Mouse (Mus musculus): ENCODE measurements at regions not wholly inside any gene's neighbourhood (a gene's known extent, or its start where the extent isn't known, plus 50 kb on each side); places are given as distances from the start of the nearest gene placed in this dataset.

DNA sequence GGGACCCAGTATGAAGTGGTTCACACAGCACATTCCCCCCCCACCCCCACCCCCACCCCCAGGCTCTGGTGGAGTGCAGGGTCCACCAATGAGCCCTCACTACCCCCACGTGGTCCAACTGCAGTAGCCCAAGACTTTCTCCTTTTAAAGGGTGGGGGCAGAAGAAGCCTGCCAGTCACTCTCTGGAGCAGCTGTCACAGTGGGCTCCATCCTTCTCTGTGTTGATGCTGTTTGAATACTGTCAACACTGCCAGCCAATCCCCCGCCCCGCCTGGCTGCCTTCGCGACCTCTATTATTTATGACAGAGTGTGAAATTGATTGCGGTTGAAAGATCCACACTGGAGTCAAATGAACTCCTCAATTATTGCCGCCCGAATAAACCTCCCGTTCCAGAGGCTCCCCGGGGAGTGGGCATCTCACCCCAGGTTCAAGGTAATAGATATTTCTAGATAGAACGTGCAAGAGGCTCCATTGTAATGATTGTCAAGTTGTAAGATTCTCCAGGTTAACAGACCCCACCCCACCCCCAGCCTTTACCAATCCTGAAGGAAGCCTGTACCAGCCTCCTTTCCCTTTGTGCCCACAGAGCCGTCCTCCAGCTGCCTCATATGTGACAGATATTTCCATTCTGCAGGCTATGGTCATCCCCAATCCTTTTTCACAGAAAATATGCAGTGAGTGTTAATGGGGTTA, 181.7 kb upstream of the Kdm8 start:
- DNase-seq (ENCODE audit: low spot score) = no peak

DNA sequence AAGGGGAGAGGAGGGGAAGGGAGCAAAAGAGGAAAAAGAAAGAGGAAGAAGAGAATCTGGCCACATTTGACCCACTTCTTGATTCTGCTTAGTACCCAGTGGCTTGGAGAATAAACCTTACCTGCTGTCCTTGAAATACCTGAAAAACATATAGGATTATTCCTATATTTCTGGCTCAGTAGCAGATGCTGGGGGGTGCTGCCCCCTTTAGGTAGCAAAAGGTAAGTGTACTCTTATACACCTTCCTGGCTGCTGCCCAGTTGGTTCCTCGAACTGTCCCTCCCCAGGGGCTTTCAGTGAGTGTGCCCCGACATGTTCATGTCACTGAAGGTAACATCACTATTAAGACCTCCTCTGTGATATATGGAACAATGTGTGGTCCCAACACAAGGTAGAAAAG, 180.7 kb upstream of the Kdm8 start:
- no peak for DNase-seq (ENCODE audit: low spot score)

DNA sequence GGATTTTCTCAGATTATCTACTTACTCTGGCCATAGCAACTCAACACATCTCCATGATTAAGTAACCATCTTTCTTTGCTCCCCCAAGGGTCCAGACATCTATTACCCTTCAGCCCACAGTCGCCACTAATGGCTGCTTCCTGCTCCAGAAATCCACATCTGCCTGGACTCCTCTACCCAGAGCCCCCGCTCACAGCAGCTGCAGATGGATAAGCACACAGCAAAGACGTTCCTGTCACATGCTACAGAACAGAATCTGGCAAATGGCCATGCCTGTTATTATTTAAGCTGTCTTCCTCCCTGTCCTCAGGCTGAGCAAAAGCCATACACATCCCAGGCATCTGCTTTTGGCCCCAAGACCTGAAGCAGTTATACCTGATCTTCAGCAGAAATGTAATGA, 173.8 kb upstream of the Kdm8 start:
- no peak for DNase-seq (ENCODE audit: low spot score)

DNA sequence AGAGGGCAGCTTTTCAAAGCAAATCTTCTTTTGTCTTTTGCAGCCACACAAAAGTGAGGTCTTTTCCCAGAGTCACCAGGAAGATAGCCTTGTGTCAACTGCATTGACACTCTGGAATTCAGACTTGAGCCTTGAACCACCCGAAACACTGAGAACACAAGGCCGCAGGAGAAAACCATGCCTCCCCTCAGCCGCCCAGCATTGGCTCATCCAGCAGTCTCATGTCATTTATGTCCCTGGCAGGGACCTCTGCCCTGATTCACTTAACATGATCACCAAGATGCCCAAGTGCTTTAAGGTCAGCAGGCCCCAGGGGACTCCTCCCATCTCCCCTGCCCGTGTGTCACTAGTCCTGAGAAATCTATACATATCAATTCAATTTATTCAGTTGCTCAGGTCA, 173.1 kb upstream of the Kdm8 start:
- no peak for DNase-seq (ENCODE audit: low spot score)

DNA sequence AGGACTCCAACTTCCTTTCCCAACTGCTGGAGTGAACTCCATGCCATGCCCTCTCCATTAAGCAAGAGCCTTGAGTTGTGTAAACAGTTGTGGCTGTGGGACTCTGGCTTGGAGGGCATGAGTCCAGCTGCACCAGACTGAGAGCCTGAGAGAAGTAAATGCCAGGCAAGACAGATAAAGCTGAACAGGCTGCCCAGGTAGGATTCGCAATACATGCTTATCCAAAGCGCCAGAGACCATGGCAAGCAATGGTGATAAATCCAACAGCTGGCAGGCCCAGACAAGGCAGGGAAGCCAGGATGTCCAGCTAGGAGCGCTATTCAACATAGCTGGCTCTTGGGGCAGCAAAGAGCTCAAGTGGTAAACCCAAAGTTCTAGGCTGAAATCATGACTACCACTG, 163.1 kb upstream of the Kdm8 start:
- DNase-seq (ENCODE audit: low spot score) = no peak

DNA sequence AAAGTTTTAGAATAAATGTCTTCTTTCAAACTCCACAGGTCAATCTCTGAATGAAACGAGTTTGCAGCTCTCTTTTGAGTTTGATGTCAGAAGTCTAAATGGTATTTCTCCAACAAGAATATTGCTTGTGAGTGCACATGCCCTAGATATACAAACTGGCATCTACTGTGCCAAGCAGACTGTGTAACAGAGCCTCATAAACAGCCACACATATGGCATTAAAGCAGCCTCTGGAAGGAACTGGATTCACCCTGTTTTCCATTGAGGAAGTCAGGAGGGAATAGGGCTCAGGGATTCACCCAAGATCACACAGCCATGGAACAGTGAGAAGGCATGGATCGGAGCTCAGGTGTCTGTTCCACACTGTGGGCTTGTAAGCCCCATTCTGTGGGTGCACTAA, 149.2 kb upstream of the Kdm8 start:
- DNase-seq (ENCODE audit: low spot score) = no peak

DNA sequence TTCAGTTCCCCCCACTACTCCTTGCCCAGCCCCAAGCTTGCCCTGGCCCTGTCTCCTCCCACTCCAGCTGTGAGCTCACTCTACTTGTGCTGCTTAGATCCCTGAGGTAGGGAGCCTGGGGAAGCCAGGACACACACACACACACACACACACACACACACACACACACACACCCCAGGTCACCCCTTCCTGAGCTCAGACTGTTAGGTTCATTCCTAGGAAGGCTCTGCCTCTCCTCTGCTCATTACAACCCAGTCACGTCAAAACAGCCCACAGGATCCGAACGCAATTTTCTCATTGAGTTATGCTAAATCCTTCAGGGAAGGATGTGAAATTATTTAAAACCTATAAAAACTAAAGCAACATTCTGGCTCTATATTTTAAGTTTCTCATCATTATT, 136.0 kb upstream of the Kdm8 start:
- DNase-seq (ENCODE audit: low spot score) = no peak

DNA sequence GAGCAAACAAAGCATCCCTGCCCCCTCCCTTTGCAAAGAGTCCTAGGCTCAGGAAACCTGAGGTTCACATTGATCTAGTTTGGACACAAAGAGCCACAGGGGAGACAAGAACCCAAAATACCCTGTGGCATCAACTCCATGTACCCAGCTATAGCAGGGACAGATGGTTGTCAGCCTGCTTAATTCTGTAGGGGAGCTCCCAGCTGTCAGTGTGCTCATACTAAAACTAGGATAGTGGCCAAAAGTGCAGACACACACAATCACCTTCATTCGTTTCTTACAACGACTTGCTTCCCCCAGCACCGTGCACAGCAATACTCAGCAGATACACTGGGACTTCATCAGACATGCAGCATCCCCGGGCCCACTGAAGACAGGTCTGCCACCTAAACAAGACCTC, 133.5 kb upstream of the Kdm8 start:
- no peak for DNase-seq (ENCODE audit: low spot score)

DNA sequence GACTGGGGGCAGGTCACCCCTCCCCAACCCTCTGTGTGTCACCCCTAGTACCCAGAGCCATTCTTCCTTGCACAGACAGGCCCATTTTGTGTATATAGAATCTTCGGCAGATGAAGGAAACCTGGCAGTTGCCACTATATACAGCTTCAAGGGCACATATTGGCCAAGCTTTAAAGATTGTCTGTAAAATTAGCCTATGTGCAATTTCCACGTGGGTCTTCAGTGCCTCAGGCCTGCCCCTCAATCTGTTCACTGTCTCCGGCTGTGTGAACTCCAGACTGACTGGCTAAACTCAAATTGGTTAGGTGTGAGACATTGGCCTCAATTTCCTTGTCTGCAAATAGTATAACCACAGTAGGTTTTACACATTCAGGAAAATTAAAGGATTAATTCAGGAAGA, 130.9 kb upstream of the Kdm8 start:
- no peak for DNase-seq (ENCODE audit: low spot score)

DNA sequence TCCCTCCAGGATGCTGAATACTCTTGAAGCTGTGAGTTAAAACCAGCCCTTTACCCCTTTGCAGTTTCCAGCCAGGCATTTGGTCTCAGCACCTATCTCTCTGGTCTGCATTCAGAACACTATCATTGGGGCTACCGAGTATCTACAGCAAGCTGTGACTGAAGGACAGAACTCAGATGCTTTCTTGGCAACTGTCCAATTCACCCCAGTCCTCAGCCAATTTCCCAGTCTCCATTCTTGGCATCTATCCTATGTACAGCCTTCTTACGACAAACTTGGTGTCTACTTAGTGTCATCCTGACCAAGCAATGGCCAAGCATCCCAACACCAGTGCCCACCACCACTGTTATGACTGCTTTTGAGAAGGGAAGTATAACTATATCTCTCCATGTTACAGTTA, 109.7 kb upstream of the Kdm8 start:
- DNase-seq (ENCODE audit: low spot score) = no peak

DNA sequence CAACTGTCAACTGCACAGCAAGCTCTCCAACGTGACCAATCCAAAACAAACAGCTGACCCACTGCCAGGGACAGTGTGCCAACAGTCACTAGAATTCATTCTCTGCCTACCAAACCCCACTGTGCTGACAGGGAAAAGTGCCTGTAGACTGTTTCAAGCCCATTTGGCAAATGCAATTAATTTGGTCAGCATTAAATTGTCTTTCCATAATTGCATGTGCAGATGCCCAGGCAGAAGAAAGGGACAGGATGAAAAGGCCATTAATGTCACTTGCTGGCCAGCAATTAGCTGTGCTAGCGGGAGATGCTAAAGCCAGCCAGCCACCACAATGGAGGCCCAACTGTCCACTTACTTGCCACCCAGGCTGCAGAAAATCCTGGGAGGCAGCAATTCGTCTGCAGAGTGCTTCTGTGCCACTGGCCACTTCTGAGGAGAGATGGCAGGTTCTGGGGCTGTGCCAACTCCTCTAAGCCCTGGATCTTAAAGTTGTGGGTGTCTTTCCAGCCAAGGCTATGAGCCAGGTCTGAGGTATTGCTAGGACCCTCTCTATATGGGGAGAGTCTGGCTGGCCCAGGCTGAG, 108.8 kb upstream of the Kdm8 start:
- peak; percentile 30 for DNase-seq (ENCODE audit: low spot score)

DNA sequence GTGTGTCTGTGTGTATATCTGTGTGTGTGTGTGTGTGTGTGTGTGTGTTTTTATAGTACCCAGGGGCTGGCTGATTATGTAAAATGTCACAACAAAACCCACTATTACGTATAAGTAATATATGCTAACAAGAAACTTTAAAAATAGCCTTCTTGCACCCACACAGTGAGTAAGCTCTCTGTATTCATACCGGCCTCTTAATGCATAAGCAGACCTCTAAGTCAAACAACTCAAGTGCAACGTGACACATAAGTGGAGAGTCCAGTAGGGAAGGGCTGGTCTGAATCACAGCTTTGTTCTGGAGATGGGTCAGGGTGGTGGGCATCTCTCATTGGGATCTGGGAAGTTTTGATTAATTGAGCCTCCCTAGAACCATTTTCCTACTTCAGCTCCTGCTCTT, 107.7 kb upstream of the Kdm8 start:
- DNase-seq (ENCODE audit: low spot score) = no peak

DNA sequence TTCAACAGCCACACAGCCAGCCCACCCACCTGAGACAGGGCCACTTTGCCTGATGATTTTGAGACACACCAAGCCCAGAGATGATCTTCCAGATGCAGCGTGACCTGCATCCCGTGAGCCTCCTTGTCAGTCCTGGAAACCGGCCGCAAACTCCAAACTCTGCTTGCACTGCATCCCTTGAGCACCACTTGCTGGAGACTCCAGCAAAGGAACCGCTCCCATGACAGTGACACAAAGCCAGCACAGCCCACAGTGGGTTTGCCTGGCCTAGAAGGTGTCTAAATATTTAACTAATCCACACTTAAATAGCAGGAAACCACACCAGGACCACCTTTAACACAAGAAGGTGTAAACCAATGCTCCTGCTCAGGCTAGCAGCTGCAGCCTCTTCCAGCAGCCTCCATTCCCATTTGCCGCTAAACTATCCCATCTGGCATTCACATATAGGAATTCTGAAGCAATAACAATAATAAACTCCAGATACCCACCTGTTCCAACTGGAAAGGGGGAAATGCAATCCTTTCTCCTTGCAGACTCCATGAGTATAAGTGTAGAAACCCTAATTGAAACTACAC, 106.2 kb upstream of the Kdm8 start:
- DNase-seq (ENCODE audit: low spot score) = no peak

DNA sequence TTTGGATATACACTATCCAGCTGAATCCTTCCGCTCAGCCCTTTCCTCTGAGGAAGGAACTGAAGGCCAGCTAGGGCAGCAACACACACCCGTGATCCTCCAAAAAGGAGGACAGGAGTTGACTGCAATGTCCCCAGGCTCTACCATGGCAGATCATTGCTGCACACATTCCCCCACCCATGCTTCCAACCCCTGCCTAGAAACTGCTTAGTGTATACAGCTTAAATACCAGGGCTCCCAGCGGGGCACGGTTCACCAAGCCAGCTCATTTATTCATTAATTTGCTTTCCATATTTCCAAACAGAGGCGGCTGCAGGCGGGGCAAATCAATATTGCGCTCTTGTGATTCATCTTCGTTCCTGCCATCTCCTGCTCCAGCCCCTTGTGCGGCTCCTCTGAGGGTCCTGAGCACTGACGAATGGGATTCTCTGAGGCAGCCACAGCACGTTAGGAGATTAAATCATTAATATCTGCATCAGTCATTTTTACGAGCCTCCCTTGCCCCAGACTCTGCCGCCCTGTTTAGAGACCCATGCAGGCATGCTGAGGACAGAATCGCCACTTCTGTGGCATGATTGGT, 104.1 kb upstream of the Kdm8 start:
- no peak for DNase-seq (ENCODE audit: low spot score)

DNA sequence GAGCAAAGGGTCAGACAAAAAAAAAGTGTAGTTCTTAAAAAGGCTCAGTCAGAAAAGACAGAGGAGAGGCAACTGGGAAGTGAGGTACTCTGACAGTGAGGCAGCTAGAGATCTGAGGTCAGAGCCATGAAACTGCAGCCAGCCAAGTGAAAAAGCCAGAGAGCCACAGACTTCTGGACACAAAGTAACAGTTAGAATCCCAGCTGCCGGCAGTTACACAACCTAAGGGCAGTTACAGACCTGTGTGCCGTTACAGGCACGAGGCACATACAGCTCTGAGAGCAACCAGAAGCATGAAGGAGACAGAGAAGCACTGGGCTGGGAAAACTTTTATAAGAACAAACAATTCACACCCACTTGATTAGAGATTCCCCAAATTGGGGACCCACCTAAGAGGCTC, 94.9 kb upstream of the Kdm8 start:
- DNase-seq (ENCODE audit: low spot score) = no peak

DNA sequence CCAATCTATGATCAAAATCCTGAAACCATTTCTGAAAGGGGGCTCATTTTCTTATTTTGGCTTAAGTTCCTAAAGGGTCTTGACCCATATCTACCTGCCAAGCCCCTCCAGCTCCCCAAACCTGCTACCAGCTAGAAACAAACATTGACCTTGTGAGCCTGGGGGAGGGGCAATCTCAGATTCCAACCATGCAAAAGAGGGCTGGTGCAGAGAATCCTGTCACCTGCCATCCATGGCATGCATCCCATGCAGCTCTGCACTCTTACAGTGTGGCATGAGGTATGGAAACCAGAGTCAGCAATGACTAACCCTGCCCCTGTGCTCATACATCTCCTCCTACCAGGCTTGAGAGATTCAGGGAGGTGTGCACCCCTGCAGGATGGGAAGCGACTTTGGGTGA, 90.3 kb upstream of the Kdm8 start:
- no peak for DNase-seq (ENCODE audit: low spot score)

DNA sequence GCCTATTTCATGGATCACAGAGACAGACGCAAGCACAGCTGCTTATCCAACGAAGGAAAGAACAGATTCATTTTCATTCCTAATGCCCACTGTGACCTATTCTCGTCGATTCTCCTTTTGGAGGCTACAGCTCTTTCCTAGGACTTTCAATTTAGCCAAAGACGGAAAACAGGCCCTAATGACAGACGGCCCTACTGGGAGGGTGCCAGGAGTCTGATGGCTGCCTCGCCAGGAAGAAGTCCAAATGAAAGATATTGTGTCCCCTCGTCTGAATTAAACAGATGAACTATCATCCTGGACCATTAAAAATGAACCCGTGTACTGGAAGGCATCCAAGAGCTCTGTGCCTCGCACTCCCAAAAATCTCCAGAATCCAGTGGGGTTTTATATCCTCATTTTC, 89.5 kb upstream of the Kdm8 start:
- peak; percentile 11 for DNase-seq (ENCODE audit: low spot score)

DNA sequence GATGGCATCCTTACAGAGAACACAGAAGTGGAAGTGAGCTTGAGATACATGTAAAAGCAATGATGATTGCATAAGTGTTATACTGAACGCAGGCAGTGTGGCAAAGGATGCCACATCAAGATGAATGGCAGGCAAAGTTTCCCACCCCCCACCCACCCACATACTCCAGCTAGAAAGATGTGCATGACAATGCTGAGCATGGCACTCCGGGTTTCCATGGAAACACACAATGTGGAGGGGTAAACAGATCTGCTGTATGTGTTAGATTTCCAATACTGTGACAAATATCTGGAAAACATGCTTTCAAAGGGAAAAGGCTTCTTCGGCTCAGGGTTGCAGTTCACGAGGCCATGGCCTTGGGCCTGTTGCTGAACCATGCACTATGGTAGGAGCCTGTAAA, 86.5 kb upstream of the Kdm8 start:
- DNase-seq (ENCODE audit: low spot score) = no peak

DNA sequence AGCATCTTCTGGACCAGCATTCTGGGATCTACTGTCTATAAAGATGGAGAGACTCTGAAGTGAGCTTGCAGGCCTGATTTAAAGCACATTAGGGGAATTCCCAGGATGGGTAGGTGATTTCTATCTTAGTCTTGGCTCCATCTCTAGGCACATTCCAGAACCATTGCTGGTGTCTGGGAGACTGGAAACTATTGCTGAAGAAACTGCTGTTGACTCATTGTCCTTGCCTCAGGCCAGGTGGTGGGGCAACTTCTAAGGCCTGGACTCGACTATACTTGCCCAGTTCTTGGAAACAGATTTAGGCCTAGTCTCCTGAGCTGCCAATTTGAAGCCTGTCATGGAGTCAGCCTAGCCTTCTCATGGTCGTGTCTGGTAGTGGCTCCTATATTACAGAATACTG, 61.5 kb upstream of the Kdm8 start:
- DNase-seq (ENCODE audit: low spot score) = no peak

DNA sequence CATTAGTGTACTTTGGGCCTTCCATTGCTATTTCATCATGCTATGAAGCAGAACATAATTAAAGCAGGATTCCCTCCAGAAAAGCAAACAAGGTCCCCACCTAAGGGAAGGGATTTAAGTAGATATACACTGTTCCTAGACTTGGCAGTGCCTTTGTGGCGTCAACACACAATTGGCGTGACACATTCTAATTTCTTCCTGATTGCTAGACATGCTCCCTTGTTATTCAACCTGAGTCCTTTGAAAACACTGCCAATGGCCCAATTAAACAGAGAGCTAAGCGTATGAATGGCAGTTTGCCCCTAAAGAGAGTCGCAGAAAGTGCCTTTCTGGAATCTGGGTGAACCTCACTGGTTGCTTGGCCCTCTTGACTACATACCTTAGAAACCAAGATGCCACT, 60.3 kb upstream of the Kdm8 start:
- DNase-seq (ENCODE audit: low spot score) = no peak

DNA sequence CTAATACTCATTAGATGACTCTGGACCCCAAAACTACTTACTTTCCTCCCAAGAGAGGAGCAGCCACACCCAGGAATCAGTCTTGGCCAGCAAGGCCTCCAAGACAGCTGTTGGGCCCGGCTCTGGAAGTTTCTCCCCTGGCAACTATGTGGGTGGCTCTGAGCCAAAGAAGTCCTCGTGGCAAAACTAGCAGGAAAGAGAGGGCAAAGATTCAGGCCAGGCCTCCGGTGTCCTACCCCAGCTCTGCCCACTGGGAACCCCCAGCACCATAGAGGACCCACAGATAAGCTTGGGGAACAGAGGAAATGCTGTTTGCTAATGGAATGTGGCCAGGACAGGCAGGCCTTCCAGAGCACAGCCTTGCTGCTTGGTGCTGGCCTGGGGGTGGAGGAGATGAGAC, 51.9 kb upstream of the Kdm8 start:
- DNase-seq (ENCODE audit: low spot score) = no peak

DNA sequence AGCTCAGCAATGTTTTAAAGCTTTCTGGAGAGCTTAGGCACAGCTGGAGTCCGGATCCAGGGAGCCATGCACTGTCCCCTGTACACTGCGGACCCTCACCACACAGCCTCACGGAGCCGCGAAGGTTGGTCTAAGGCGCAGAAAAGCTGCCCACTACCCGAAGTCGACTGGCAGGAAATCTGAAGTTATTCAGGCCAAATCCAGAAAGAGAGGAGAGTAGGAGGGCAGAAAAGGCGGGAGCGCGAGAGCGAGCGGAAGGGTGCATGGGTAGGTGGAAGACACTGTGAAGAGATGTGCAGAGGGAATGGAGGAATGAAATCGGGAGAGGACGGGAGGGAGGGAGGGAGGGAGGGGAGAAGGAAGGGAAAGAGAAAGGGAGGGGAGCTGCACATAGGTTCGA, 51.2 kb upstream of the Kdm8 start:
- DNase-seq (ENCODE audit: low spot score) = no peak

DNA sequence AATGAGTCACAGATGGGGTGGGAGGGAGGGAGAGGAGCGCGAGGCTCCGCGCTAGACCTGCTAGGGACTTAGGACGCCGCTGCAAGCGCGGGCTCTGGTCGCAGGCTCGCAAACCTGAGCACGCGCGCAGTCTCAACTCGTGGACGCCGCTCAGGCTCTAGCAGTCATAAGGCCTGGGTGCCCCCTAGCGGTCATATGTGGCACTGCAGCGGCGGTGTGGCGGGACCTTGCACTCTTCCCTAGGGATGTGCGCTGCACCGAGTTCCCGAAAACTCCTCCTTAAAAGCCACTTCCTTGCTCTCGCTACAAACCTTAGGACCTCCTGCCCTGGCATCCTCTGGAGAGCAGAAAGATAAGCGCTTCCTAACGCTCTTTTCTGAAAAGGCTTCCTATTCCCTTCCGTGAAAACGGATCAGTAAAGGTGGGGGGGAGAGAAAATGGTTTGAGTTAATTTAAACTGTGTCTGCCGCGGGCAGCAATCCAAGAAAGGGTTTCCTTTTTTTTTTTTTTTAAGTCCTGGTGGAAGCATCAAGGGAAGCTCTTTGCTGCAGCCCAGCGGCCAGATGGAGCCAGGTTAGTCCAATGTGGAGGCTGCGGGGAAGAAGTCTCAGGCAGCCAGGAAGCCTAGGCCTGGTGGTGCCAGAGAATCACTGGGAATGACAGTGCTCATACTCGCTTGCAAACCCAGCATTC, 50.7 kb upstream of the Kdm8 start:
- DNase-seq (ENCODE audit: low spot score) = peak; percentile 95
